Mouse (Mus musculus): ENCODE results near the gene Crim1. TPM values are rescaled to one million over a fixed set of nuclear protein-coding genes. Genes with fewer than 3 reads are reported as not detected.

Crim1 gene
- polyA plus RNA-seq, 1 experiment from 2014 or later = 0.41 TPM

GRCm38 (mm10) chr17:78313612-78314011 lies 113.6 kb downstream of the Crim1 start:
- Histone ChIP-seq H3K4me2 (ENCODE audit: low read depth, low read length) (no peak overlapping the region), H3K27me3 (ENCODE audit: control insufficient read depth, insufficient read depth, low read depth, low read length) (no peaks in the 10 kb centered on the region), H3K4me1 (ENCODE audit: control insufficient read depth, low read depth, low read length) (no peaks in the 10 kb centered on the region), H3K4me3 (ENCODE audit: low read depth, low read length) (no peak overlapping the region), H3K36me3 (ENCODE audit: control insufficient read depth, insufficient read depth) (no peaks in the 10 kb centered on the region), H3K27ac (ENCODE audit: low read length) (no peak overlapping the region), H3K9me3 (replicated peaks; ENCODE audit: control insufficient read depth, low read length) (no peaks in the 10 kb centered on the region), H3K9ac (ENCODE audit: low read depth, low read length) (no peak overlapping the region)
- WGBS (ENCODE audit: insufficient replicate concordance) = 72% methylated on average over 5 of the region's 5 CpGs
- no peak for ATAC-seq (ENCODE audit: low read depth)

- ATAC-seq (ENCODE audit: low read depth) = no peak
- H3K36me3 ChIP-seq (ENCODE audit: control insufficient read depth, insufficient read depth) = no peaks in the 10 kb centered on the region
- 83% methylated on average over 11 of the region's 11 CpGs for WGBS (ENCODE audit: insufficient replicate concordance)
- H3K27ac ChIP-seq (ENCODE audit: low read length) = no peak overlapping the region
- H3K9me3 ChIP-seq (replicated peaks; ENCODE audit: control insufficient read depth, low read length) = no peaks in the 10 kb centered on the region
- H3K4me3 ChIP-seq (ENCODE audit: low read depth, low read length) = no peak overlapping the region
- H3K4me2 ChIP-seq (ENCODE audit: low read depth, low read length) = no peak overlapping the region
- H3K4me1 ChIP-seq (ENCODE audit: control insufficient read depth, low read depth, low read length) = peaks cover 2% of the 10 kb centered on the region
- no peaks in the 10 kb centered on the region for H3K27me3 ChIP-seq (ENCODE audit: control insufficient read depth, insufficient read depth, low read depth, low read length)
- no peak overlapping the region for H3K9ac ChIP-seq (ENCODE audit: low read depth, low read length)
These were observed 115.6 kb downstream of the Crim1 start for GRCm38 (mm10) chr17:78315659-78316058.

DNA sequence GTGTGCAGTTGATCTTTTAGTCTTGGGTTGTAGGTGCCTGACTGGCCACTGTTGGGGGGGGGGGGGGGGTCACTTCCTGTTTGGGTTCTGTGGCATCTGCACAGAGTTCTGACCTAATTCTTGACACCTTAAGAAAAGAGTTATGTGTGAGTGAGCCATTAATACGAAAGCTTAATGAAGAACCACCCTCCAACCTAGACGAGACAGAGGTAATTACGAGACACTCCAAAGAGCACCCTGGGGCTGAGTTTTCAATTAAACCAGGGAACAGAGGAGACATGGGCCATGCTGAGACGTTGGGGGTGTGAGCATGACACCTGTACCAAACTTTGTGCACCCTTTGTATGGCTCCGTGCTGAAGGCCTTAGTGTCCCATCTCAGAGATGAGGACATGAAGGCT lies 117.3 kb downstream of the Crim1 start:
- no peak overlapping the region for H3K27ac ChIP-seq (ENCODE audit: low read length)
- H3K4me3 ChIP-seq (ENCODE audit: low read depth, low read length) = no peak overlapping the region
- no peaks in the 10 kb centered on the region for H3K36me3 ChIP-seq (ENCODE audit: control insufficient read depth, insufficient read depth)
- WGBS (ENCODE audit: insufficient replicate concordance) = 70% methylated on average over 5 of the region's 5 CpGs
- H3K4me2 ChIP-seq (ENCODE audit: low read depth, low read length) = no peak overlapping the region
- ATAC-seq (ENCODE audit: low read depth) = no peak
- no peaks in the 10 kb centered on the region for H3K9me3 ChIP-seq (replicated peaks; ENCODE audit: control insufficient read depth, low read length)
- H3K9ac ChIP-seq (ENCODE audit: low read depth, low read length) = no peak overlapping the region
- peaks cover 4% of the 10 kb centered on the region for H3K4me1 ChIP-seq (ENCODE audit: control insufficient read depth, low read depth, low read length)
- no peaks in the 10 kb centered on the region for H3K27me3 ChIP-seq (ENCODE audit: control insufficient read depth, insufficient read depth, low read depth, low read length)

- ATAC-seq (ENCODE audit: low read depth) = no peak
- 49% methylated on average over 3 of the region's 3 CpGs for WGBS (ENCODE audit: insufficient replicate concordance)
- Histone ChIP-seq H3K4me1 (ENCODE audit: control insufficient read depth, low read depth, low read length) (peaks cover 4% of the 10 kb centered on the region), H3K9me3 (replicated peaks; ENCODE audit: control insufficient read depth, low read length) (no peaks in the 10 kb centered on the region), H3K27ac (ENCODE audit: low read length) (no peak overlapping the region), H3K9ac (ENCODE audit: low read depth, low read length) (no peak overlapping the region), H3K4me3 (ENCODE audit: low read depth, low read length) (no peak overlapping the region), H3K27me3 (ENCODE audit: control insufficient read depth, insufficient read depth, low read depth, low read length) (no peaks in the 10 kb centered on the region), H3K36me3 (ENCODE audit: control insufficient read depth, insufficient read depth) (no peaks in the 10 kb centered on the region), H3K4me2 (ENCODE audit: low read depth, low read length) (no peak overlapping the region)
These were observed 118.8 kb downstream of the Crim1 start for GRCm38 (mm10) chr17:78318810-78319209.

DNA sequence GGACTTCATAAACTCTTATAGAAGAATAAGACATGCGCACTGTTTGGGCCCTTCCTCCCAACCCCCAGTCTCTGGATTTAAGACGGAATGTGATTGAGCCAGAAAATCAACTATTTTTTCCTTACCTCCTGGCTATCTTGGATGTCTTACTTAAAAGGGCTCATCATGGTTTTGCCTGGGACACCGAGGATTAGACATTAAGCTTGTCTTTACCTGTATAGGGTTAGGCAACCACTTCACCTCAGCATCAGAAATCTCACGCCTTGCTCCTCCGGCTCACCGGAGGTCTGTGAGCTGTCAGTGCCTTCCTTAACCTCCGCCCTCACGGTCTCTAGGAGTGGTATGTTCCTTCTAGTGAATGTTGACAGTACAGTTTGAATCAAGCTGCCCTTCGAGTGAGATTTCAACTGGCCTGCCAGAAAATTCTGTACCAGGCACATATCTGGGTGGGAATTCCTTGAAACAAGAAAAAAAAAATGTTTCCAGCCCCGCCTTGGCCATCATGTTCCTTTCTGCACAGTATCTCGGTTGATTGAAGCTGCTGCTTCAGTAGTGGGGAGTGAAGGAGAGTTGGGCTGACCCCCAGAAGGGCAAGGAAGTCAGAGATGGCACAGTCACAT lies 121.3 kb downstream of the Crim1 start:
- 76% methylated on average over 11 of the region's 11 CpGs for WGBS (ENCODE audit: insufficient replicate concordance)

DNA sequence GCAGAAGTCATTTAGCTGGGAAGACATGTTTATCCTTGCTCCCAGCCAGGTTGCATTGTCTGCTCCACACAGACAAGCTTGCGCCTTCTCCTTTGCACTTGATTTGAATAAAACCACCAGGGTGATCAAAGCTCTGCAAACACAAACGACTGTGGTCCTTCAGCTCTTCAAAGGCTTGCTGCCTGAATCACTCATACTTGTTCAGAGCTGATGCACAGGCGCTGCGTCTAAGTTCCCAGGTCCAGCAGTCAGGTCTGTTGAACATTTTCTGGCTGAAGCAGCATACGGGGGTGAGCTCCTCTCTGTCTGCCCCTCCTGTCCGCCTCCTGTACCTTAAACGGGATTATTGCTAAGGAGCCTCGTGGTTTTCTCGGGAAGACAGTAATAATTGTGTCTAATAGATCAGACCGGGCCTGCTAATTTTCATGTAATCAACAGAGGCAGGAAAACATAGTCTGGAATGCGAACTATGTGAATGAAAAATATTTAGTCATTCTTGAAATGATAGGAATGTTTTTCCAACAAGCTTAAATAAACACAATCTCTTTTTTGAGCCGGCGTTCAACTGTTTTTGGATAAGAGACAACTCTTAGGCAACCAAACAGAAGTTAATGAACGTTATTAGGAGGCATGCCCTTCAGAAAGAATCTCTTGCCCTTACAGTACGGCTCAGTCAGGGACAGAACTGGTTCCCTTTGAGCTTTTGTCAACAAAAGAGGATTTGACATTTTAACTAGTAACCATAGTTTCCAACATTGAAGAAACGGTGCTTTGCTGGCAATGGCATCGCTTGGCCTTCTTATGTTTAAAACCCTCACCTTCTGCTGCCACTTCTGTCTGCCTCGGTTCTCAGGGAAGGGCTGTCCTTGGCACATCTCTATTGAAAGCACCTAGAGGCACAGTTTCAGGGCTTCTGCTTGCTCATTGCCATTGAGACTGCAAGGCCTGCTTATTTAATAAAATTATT lies 122.6 kb downstream of the Crim1 start:
- Histone ChIP-seq H3K4me3 (ENCODE audit: low read depth, low read length) (no peak overlapping the region), H3K4me1 (ENCODE audit: control insufficient read depth, low read depth, low read length) (peaks cover 19% of the 10 kb centered on the region), H3K27me3 (ENCODE audit: control insufficient read depth, insufficient read depth, low read depth, low read length) (no peaks in the 10 kb centered on the region), H3K9ac (ENCODE audit: low read depth, low read length) (no peak overlapping the region), H3K36me3 (ENCODE audit: control insufficient read depth, insufficient read depth) (no peaks in the 10 kb centered on the region), H3K4me2 (ENCODE audit: low read depth, low read length) (no peak overlapping the region), H3K27ac (ENCODE audit: low read length) (no peak overlapping the region), H3K9me3 (replicated peaks; ENCODE audit: control insufficient read depth, low read length) (no peaks in the 10 kb centered on the region)
- ATAC-seq (ENCODE audit: low read depth) = no peak
- WGBS (ENCODE audit: insufficient replicate concordance) = 59% methylated on average over 18 of the region's 18 CpGs

More for the DNA sequence above, 121.3 kb downstream of the Crim1 start:
- H3K4me2 ChIP-seq (ENCODE audit: low read depth, low read length) = no peak overlapping the region
- H3K4me1 ChIP-seq (ENCODE audit: control insufficient read depth, low read depth, low read length) = peaks cover 8% of the 10 kb centered on the region
- no peak overlapping the region for H3K27ac ChIP-seq (ENCODE audit: low read length)
- H3K9me3 ChIP-seq (replicated peaks; ENCODE audit: control insufficient read depth, low read length) = no peaks in the 10 kb centered on the region
- no peaks in the 10 kb centered on the region for H3K27me3 ChIP-seq (ENCODE audit: control insufficient read depth, insufficient read depth, low read depth, low read length)
- no peak overlapping the region for H3K4me3 ChIP-seq (ENCODE audit: low read depth, low read length)
- H3K36me3 ChIP-seq (ENCODE audit: control insufficient read depth, insufficient read depth) = no peaks in the 10 kb centered on the region
- ATAC-seq (ENCODE audit: low read depth) = no peak
- no peak overlapping the region for H3K9ac ChIP-seq (ENCODE audit: low read depth, low read length)

- Histone ChIP-seq H3K27ac (ENCODE audit: low read length) (0 out of 2 replicates have a peak overlapping the region, but pooled peaks have one; percentile 24), H3K4me1 (ENCODE audit: control insufficient read depth, low read depth, low read length) (peaks cover 27% of the 10 kb centered on the region), H3K9ac (ENCODE audit: low read depth, low read length) (no peak overlapping the region), H3K9me3 (replicated peaks; ENCODE audit: control insufficient read depth, low read length) (no peaks in the 10 kb centered on the region), H3K27me3 (ENCODE audit: control insufficient read depth, insufficient read depth, low read depth, low read length) (no peaks in the 10 kb centered on the region), H3K36me3 (ENCODE audit: control insufficient read depth, insufficient read depth) (no peaks in the 10 kb centered on the region), H3K4me2 (ENCODE audit: low read depth, low read length) (no peak overlapping the region), H3K4me3 (ENCODE audit: low read depth, low read length) (no peak overlapping the region)
- 68% methylated on average over 7 of the region's 7 CpGs for WGBS (ENCODE audit: insufficient replicate concordance)
- no peak for ATAC-seq (ENCODE audit: low read depth)
These were observed 125.8 kb downstream of the Crim1 start for GRCm38 (mm10) chr17:78325761-78326332.

DNA sequence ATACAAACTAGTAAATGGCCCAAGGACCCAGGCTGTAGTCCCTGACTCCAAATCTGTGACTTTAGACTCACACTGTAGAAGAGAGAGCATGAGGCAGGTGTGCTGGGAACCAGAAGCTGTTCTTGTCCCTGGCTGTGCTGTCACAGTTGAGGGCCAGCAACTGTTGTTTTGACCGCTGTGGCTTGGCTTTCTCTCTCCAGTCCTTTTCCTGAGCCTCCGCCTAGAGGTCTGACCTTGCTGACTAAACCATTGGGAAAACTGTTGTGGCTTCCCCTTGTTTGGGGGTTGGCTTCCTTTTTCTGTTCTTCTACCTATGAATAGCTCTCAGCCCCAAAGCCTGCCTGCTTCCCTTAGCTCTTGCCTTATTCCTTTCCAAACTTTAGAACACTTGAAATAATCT lies 126.3 kb downstream of the Crim1 start:
- Histone ChIP-seq H3K36me3 (ENCODE audit: control insufficient read depth, insufficient read depth) (no peaks in the 10 kb centered on the region), H3K27me3 (ENCODE audit: control insufficient read depth, insufficient read depth, low read depth, low read length) (no peaks in the 10 kb centered on the region), H3K4me1 (ENCODE audit: control insufficient read depth, low read depth, low read length) (peaks cover 27% of the 10 kb centered on the region), H3K9me3 (replicated peaks; ENCODE audit: control insufficient read depth, low read length) (no peaks in the 10 kb centered on the region), H3K9ac (ENCODE audit: low read depth, low read length) (no peak overlapping the region), H3K4me3 (ENCODE audit: low read depth, low read length) (no peak overlapping the region), H3K4me2 (ENCODE audit: low read depth, low read length) (no peak overlapping the region), H3K27ac (ENCODE audit: low read length) (0 out of 2 replicates have a peak overlapping the region, but pooled peaks have one; percentile 24)
- WGBS (ENCODE audit: insufficient replicate concordance) = 61% methylated on average over 2 of the region's 2 CpGs
- no peak for ATAC-seq (ENCODE audit: low read depth)

Data from liver, embryonic 16.5 days (tissue).